Mouse (Mus musculus): ENCODE measurements around the gene Gm49450.
"Not testable (repeated sequence)": the region's sequence is repeated elsewhere in the genome, so short reads cannot be mapped to it uniquely, and the experiment has no call there.

The Gm49450 gene

GRCm38 (mm10) chr15:98956000-98956399, 2.6 kb upstream of the Gm49450 start:
- no peak for DNase-seq (ENCODE audit: low read depth, low spot score)

- DNase-seq (ENCODE audit: low read depth, low spot score), result no peak
These were observed 2.0 kb upstream of the Gm49450 start for GRCm38 (mm10) chr15:98955324-98955723.

- DNase-seq (ENCODE audit: low read depth, low spot score), result no peak
These were observed 1.3 kb upstream of the Gm49450 start for GRCm38 (mm10) chr15:98954425-98955253.

- DNase-seq (ENCODE audit: low read depth, low spot score), result no peak
These were observed 475 bp downstream of the Gm49450 start for GRCm38 (mm10) chr15:98952751-98953400.

- DNase-seq (ENCODE audit: low read depth, low spot score), result no peak
These were observed 1.3 kb downstream of the Gm49450 start for GRCm38 (mm10) chr15:98952063-98952455.

- DNase-seq (ENCODE audit: low read depth, low spot score), result not testable (repeated sequence)
These were observed 2.0 kb downstream of the Gm49450 start for GRCm38 (mm10) chr15:98951122-98952062.

- DNase-seq (ENCODE audit: low read depth, low spot score), result no peak
These were observed 3.8 kb downstream of the Gm49450 start for GRCm38 (mm10) chr15:98949607-98949892.

GRCm38 (mm10) chr15:98948857-98949606, 4.3 kb downstream of the Gm49450 start:
- DNase-seq (ENCODE audit: low read depth, low spot score), result no peak

GRCm38 (mm10) chr15:98948382-98948781, 5.0 kb downstream of the Gm49450 start:
- no peak for DNase-seq (ENCODE audit: low read depth, low spot score)

GRCm38 (mm10) chr15:98947884-98948283, 5.5 kb downstream of the Gm49450 start:
- DNase-seq (ENCODE audit: low read depth, low spot score), result no peak

GRCm38 (mm10) chr15:98943133-98943532, 10.2 kb downstream of the Gm49450 start:
- no peak for DNase-seq (ENCODE audit: low read depth, low spot score)

- no peak for DNase-seq (ENCODE audit: low read depth, low spot score)
These were observed 11.3 kb downstream of the Gm49450 start for GRCm38 (mm10) chr15:98942081-98942480.

- no peak for DNase-seq (ENCODE audit: low read depth, low spot score)
These were observed 11.8 kb downstream of the Gm49450 start for GRCm38 (mm10) chr15:98941539-98941938.

- DNase-seq (ENCODE audit: low read depth, low spot score), result no peak
These were observed 12.5 kb downstream of the Gm49450 start for GRCm38 (mm10) chr15:98940816-98941215.

GRCm38 (mm10) chr15:98934217-98934839, 19.0 kb downstream of the Gm49450 start, which contains the start of gene Tuba1b:
TSS of gene Tuba1b (minus strand) at chr15:98934565.
- peak; percentile 86 for DNase-seq (ENCODE audit: low read depth, low spot score)

- DNase-seq (ENCODE audit: low read depth, low spot score), result peak; percentile 95
These were observed 19.5 kb downstream of the Gm49450 start for GRCm38 (mm10) chr15:98933833-98934216.

- DNase-seq (ENCODE audit: low read depth, low spot score), result not testable (repeated sequence)
These were observed 20.2 kb downstream of the Gm49450 start for GRCm38 (mm10) chr15:98933004-98933671.

- DNase-seq (ENCODE audit: low read depth, low spot score), result no peak
These were observed 22.4 kb downstream of the Gm49450 start for GRCm38 (mm10) chr15:98930998-98931397.

- DNase-seq (ENCODE audit: low read depth, low spot score), result no peak
These were observed 23.2 kb downstream of the Gm49450 start for GRCm38 (mm10) chr15:98930017-98930734.

Measured in retina, postnatal 7 days (tissue).